Mouse (Mus musculus): ENCODE measurements around the gene Abcb8. TPM values are rescaled to one million over a fixed set of nuclear protein-coding genes. Genes with fewer than 3 reads are reported as not detected.

Abcb8 gene
- total RNA-seq, 2 experiments from 2014 or later = 93.7 to 116 TPM

DNA sequence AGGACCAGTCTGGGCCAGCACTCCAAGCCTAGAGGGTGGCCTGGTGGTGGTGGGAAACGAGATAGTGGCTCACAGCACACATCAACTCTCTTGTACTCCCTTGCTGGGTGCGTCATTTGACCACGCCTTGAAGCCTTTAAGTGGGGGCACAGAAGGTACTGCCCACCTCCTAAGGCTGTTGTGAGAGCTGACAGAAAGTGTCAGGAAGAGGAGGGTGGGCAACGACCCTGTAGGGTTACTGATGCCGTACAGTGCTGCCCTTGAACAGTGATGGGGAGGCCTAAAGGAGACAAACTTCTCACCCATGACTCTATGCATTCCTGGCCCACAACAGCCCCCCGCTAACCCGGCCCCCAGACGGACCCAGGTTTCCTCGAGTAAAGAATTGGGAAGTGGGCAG is 27.0 kb upstream of the Abcb8 start:
- no peak for DNase-seq

DNA sequence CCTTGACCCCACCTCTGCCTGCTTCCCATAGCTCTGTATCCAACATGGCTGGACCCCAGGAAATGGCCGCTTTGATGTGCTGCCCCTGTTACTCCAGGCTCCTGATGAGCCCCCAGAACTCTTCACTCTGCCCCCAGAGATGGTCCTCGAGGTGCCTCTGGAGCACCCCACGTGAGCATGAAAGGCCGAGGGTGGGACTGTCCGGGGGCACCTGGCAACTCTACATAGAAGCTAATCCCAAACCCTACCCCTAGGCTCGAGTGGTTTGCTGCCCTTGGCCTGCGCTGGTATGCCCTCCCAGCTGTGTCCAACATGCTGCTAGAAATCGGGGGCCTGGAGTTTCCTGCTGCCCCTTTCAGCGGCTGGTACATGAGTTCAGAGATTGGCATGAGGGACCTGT is 23.7 kb upstream of the Abcb8 start:
- DNase-seq = no peak

DNA sequence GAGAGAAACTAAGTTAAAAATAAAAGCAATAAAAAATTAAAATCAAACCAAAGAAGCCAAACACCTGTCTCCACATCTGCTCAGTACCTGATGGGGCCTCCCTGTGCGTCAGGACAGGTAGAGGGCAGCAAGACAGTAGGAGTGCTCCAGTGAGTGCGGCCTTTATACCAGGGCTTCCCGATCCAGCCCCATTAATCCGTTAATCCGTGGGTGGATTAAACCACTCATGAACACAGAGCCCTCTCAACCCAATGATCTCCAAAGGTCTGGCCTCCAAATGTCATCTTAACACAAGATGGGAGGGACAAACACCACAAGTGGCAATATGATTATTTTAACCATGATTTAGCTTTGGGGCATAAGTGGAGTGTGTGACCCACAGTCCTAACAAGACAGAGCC is 19.7 kb upstream of the Abcb8 start:
- no peak for DNase-seq

DNA sequence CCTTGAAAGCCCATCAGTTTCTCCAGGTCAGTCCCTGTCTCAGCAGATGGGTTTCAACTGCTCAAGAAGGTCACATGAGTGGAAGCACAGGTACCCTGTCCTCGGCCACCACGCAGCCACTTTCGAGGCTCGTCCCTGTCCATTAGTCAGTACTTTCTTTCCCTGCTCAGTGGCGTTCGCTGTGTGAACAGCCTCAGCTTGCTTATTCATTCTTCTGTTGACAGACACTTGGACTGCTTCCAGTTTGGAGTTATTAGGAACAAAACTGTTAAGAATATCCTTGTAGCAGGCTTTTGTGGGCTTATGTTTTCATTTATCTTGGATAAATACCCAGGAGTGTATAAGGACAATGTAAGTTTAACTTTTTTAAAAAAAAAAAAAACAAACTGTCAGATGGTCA is 19.2 kb upstream of the Abcb8 start:
- no peak for DNase-seq

DNA sequence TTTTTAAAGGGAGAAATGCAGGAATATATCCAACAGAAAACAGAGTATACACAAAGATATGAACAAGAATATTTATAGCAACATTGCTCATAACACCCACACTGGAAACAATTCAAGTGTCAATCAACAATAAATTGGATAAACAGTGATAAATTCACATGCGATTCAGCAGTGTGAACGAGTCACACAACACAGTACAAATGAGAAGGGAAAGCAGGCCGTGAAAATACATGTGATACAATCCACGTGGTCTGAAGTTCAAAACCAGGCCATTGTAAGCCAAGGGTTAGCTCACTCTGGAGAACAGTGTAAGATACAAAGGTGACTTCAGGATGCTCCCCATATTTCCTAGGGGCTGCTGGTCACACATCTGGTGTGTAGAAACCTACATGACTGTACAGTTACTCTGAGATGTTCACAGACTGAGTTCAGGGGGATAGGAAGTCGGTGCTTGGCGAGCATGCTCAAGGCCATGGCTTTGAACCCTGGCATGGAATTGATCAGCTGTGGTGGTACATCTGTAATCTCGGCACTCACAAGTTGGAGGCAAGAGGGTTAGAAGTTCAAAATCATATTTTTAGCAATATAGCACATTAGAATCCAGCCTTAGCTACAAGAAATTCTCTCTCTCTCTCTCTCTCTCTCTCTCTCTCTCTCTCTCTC is 18.7 kb upstream of the Abcb8 start:
- DNase-seq = no peak

DNA sequence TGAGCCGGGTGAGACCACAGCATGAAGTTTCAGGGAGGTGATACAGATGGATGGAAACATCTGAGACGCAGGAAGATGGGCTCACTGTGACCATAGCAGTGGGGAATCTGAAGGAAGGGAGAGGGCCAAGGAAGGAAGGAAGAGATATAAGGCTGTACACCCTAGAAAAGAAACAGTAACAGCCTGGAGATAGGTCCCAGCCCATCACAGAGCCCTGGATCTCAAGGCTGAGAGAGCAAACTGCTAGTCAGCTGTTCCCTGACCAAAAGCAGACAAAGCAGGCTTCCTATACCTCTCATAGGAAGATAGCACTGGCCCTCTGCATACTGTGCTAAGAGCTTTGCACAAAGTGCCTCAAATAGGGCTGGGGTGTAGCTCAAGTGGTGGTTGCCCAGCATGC is 14.8 kb upstream of the Abcb8 start:
- no peak for DNase-seq

DNA sequence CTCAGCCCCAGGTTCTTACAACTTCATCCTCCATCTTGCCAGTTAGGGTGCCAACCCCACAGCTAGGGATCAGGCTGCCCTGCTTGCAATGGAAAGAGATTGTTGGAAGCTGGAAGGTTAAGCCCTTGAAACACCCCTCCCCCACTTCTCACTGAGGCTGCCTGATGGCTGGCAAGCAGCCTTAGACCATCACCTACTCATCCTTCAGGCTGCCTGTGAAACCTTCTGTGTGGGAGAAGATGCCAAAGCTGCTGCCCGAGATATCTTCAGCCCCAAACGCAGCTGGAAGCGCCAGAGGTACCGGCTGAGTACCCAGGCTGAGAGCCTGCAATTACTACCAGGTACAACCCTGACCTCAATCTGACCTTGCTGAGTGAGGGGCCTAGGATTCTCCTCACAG is 14.0 kb upstream of the Abcb8 start:
- no peak for DNase-seq

DNA sequence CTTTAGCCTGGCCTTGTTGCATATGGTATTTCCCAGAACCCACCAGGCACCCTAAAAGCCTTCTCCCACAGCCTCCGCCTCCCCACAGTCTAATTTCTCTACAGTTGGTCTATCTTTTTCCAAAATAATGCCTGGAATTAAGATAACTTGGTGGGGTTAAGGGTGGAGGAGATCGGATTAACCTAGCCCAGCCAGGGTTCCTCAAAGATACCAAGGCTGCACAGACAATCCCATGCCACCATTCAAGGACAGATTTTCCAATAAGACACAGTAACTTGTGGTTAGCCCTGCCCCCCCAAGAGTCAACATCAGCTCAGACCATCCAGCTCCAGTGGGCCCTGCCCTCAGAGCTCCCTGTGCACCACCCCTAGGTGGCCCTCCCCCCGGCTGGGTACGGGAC is 13.0 kb upstream of the Abcb8 start:
- no peak for DNase-seq

DNA sequence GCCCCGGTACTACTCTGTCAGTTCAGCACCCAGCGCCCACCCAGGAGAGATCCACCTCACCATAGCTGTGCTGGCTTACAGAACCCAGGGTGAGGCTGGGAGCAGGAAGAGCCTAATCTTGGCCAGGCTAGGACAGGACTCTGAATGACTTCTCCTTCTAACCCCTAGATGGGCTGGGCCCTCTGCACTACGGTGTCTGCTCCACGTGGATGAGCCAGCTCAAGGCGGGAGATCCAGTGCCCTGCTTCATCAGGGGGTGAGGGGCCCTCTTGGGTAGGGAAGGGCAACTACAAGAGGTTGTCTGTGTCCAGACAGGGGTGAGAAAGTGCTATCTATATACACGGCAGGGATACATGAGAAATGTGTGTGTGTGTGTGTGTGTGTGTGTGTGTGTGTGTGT is 12.0 kb upstream of the Abcb8 start:
- DNase-seq = no peak

DNA sequence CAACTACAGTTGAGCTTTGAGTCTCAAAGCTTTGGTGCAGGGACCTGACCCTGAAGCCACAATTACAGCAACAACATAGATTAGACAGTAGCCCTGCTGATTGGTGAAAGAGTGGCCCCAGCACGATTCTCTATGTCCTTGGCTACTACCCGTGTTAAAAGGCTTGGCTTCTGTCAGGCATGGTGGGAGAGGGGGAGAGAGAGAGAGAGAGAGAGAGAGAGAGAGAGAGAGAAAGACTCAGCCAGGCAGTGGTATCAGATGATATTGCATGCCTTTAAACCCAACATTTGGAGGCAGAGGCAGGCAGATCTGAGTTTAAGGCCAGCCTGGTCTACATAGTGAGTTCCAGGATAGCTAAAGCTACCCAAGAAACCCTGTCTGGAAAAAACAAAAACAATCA is 11.5 kb upstream of the Abcb8 start:
- no peak for DNase-seq

DNA sequence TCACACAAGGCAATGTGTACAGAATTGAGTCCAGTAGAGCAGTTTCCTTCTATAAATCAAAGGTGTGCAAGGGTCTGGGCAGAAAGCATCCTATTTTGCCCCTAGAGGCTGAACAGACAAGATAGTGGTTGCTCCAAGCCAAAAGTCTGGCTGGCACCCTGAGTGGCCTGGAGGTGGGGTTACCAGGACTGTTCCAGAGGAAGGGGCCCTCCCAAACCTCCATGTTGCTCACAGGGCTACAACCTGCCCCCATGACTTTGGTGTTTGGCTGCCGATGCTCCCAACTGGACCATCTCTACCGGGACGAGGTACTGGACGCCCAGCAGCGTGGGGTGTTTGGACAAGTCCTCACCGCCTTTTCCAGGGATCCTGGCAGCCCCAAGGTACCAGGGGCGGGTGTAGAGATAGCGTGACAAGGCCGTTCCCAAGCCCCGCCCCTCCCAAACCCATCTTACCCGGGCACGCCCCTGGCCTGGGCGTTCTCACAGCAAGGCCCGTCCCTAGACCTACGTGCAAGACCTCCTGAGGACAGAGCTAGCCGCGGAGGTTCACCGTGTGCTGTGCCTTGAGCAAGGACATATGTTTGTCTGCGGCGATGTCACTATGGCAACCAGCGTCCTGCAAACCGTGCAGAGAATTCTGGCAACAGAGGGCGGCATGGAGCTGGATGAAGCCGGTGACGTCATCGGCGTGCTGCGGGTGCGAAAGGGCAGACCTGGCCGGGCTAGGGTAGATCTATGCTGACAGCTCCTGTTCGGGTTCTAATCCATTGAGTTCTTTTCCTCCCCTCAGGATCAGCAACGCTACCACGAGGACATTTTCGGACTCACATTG is 10.2 kb upstream of the Abcb8 start:
- peak; percentile 94 for DNase-seq

DNA sequence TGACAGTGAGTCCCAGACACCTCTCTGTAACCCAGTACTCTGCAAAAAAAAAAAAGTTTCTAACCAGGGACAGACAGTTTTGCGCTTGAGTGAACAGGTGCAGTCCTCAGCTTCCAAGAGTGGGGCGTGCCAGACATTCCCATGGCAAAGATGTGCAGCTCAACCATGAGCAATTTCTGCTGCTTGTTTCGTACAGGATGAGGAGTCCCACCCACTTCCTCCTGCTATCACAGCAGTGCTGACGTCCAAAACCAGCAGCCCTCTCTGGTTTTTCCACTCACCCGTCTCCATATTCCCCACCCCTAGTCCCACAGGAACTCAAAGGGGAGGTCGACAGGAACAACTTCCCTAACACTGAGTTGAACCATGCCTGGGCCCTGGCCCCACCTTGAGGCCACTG is 9.1 kb upstream of the Abcb8 start:
- no peak for DNase-seq

DNA sequence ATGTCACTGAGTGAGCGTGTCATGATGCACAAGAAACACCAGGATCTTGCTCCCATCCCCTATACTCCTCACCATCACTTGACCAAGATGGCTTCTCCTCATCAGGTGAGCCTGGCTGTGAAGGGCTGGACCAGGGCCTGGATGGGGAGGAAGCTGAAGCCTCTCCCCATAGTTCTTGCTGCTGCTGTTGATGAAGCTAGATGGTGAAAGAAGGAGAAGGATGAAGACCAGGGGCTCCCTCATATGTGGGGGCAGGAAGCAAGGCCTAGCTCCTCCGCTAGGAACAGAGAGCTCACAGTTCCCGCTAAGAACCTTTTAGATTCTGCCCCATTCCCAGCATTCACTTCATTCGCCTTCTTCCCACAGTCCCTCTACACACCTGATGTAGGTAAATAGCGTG is 8.1 kb upstream of the Abcb8 start:
- DNase-seq = no peak

DNA sequence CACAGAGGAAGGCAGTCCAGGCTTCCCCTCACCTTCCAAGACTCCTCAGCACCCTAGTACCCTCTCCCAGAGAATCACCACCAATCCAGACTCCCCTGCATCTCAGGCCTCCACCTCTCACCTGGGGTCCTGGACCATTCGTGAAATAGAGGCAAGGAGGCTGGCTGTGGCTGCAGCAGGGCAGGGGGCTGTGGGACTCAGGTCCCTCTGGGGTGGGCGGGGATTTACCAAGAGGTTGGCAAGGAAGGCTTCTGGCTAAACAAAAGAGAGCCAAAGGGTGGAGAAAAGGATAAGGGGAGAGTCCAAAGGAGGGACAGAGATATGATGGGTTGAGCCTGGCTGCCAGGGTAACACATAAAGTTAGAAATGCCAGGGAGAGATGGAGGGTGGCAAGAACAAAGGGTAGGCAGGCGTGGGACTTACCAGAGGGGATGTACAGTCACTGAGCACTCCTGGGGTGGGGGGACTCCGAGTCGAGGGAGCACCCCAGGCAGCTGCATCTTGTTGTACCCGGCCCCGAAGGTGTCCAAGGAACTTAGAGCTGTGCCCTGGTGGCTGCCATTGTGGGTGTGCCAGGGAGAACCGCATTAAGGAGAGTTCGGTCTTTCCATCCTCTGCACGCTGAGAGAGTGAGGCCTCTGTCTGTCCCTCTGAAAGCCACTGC is 7.4 kb upstream of the Abcb8 start:
- DNase-seq = no peak

DNA sequence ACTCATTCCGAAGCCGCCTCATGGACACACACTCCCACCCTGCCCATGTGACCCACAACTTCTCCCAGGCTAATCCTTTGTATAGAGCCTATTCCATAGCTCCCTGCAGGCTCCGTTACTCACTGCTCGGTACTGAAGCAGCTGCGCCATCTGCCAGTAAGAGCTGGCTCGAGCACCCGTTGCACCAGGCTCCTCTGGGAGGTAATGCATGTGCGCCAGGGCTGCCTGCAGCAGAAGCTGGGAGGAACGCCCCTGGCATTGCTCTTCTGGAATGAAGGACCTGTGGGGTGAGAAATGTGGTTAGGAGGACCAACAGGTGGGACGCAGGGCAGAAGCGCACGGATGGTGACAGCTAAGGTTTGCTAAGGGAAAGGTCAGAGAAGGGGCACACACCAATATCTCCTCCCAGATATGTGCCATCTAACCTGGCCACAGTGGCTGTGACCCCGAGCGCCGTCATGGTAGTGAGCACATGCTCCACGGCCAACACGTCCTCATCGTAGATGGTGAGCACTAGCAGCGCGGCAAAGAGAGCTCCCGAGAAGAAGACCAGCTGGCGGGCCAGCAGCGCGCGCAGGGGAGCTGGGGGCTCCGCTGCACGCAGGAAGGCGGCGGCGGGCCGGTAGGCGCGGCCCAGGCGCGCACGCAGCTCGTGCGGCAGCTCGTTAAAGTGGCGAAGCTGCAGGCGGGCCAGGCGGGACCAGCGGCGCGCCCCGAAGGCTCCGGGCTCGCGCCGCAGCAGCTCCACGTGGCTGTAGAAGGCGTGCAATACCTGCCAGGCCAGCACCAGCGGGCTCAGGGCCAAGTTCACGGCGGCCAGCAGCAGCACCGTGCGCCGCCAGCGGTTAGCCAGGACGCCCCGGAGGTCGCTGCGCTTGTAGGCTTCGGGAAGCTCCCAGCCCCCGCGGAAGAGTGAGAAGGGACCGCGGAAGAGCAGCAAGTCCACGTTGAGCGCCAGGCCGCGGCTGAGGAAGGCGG is 5.9 kb upstream of the Abcb8 start:
- peak; percentile 80 for DNase-seq

DNA sequence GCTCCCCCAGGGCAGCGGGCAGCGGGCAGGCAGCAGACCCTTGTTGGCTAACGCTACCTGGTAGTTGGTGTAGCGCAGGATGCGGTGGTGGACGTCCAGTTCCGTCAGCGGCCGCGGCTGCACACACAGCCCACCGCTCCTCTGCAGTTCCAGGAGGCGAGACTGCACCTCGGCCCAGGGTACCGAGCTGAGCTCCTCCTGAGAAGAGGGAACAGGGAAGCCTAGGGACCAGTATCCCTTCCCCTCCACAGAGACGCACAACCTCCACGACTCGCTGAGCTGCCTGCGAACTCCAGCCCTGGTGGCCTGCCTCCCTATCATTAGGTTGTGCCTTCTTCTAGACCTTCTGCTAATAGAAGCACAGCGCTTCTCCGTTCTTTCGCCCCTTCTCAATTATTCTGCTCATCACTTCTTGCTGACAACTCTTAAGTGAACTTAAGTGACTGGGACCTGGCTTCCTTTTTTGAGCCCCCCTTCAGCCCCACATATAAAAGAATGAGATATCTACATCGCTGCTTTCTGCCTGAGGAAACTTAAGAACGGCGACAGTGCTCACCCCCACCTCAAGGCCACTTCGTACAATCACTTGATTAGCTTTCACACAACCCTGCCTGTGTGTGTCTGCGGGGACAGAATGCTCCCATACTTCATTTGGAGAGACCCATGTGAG is 5.1 kb upstream of the Abcb8 start:
- DNase-seq = no peak

DNA sequence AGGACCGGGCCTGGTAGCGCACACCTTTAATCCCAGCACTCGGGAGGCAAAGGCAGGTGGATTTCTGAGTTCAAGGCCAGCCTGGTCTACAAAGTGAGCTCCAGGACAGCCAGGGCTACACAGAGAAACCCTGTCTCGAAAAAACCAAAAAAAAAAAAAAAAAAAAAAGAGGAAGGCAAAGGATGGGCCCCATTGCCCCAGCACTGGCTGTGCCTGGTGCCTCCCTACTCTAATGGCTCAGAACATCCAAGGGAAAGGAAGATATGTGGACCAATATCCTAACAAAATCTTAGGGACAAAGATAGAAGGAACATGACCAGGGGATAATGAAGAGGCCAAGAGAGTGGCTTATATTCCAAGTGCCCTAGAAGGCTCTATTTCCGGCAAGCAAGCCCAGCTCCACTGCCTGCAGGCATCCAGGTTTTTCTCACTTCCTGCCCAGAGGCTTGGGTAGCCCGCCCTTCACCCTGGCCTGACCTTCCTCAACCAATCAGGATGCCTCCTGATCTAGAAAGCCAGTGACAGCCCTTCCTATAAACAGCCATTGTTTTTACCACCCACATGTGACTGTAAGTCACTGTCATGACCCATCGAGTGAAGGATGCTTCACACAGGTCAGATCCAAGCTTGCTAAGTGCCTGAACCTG is 4.3 kb upstream of the Abcb8 start:
- no peak for DNase-seq

DNA sequence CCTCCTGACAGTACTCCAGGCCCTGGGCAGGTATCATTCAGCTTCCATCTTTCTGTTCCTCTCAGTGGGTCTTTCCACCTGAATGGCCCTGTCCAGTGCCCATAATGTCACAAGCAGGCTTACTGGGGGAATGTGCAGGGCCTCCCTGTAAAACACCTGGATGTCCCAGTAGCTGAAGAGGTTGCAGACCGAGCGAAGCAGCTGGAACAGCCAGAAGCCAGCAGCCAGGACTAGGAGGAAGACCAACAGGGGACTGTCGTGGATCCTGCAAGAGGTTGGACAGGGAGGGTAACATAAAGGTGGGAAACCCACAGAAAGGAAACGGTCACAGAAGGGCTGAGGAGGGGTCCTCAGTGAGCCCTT is 3.8 kb upstream of the Abcb8 start:
- no peak for DNase-seq

DNA sequence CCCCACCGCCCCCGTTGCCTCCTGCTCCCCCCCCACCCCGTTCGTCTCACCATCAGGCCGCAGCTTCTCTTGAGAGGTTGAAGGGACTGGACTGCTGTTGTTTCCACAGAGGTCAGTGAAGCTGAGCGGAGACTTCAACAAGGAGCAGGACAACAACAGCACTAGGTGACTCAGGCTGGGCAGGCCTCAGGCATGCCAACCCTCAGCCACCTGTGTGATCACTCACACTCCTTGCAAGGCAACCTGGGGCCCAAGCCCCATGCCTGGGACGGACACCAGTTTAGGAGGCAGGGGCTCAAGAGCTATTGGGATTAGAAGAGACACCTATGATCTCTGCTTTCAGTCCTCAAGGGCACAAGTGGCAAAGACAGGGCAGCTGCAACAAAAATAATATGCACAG is 1.6 kb upstream of the Abcb8 start, which contains the start of gene Atg9b:
Gene Atg9b, minus strand, starts transcription at position 280 of the 400 bp plus-strand sequence.
- no peak for DNase-seq

DNA sequence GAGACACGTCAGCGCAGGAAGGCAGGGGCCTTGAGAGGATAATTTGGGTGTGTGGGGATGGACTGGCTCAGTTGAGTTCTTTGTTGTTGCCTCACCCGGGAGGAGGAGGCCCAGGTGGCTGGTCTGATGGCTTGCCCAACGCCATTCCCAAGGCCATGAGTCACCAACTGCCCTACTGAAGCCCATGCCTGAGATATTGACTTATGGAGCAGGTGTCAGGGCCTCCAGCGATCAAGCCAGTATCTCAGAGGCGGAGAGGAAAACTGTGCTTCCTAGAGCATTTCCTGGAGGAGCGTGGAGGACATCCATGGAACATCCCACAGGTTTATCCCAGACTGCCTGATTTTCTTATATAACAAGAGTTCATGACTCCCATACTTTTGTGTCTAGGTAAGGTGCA is 739 bp upstream of the Abcb8 start:
- no peak for DNase-seq

All from adrenal gland, postnatal 10 days (tissue).